Mouse (Mus musculus): ENCODE measurements around the gene Gm10031. TPM values are rescaled to one million over a fixed set of nuclear protein-coding genes. Genes with fewer than 3 reads are reported as not detected.
"Not testable (repeated sequence)": the region's sequence is repeated elsewhere in the genome, so short reads cannot be mapped to it uniquely, and the experiment has no call there.

Gene Gm10031
- 1 to 10 TPM in 2 of 3 experiments, under 1 TPM in 1; 0.90 to 8.2 (median 7.2) TPM for polyA plus RNA-seq (2017; shearing (Covaris generic))

DNA sequence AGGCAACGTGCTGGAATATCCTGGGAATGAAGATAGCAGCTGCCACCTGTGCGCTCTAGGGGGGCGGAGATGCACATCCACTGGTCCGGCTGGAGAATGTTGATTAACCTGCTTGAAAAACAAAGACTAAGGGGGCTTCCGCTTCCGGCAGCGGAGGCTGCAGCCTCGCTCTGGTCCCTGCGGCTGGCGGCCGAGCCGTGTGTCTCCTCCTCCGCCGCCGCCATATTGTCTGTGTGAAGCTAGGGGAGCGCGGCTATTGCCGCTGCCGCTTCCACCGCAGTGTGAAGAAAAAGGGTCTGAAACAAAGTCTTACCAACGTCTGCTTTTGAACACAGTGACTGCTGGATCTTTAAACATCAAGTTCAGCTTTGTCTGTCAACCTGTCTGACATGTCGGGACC lies at the start of gene Gm10031:
Gene Gm10031 (plus strand): TSS at position 171 of the 400 bp plus-strand sequence.
- ATAC-seq = peak; percentile 52

DNA sequence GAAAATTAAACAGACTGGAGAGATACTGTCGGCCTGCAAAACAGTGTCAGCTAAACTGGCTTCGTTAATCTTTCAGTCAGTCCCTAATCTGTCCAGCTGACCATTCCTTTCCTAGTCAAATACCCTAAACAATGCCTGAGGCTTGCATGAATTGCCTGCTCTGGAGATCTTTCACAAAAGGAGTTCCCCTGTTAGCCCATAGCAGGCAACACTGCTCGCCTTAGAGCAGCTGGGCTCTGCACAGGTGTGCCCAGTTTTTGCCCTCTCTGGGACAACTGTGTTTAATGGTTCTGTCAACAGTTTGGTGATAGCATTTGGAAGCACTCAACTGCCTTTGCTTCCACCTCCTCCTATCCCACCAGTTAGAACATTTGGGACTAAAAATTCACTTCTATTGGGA lies 49.0 kb upstream of the Gm10031 start:
- ATAC-seq = no peak

DNA sequence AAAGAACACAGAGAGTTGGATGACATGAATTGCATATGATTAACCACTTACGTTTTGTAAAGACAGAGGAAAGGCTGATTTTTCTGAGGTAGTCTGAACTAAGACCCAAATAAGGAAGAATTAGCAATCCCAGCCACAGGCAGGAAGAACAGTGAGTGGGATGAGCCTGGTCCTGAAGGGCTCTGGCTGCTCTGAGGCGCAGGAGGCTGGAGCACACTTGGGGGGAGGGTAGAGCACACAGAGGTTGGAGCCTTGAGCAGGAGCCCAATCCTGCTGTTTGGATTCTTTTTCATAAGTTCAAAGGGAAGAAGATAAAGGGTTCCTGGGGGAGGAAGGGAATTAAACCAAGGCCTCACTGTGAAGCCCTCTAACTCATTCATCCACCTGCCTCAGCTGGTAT lies 47.8 kb upstream of the Gm10031 start:
- ATAC-seq = no peak

DNA sequence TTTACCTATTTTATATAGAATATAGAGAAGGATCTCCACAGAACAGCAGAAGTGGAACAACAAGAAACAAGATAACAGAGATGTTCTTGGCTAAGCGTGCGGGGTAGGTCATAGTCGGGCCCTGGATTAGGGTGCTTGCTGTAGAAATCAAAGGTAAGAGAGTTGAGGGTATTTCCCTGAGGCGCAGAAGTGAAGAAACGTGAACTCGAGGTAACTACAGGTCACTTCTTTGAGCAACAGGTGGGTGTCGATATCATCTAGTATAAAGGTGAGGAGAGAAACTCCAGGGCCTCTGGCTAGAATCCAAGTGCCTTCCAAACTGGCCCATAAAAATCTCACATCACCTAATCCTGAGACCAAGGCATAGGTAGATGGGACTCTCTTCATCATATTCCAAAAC lies 47.3 kb upstream of the Gm10031 start:
- no peak for ATAC-seq

DNA sequence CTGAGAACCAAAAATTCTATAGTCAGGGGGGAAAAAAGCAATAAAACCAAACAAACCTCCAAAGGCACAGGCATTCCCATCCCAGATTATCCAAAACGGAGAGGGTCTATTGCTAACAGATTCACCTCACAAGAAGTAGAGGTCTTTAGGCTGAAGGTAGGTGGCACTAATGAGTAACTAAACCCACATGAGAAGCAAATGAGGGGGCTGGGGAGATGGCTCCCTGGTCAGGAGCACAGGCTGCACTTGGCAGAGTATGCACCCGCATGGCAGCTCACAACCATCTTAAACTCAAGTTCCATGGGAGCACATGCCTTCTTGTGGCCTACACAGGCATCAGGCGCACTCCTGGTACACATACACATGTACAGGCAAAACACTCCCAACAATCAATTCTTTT lies 42.0 kb upstream of the Gm10031 start:
- ATAC-seq = no peak

DNA sequence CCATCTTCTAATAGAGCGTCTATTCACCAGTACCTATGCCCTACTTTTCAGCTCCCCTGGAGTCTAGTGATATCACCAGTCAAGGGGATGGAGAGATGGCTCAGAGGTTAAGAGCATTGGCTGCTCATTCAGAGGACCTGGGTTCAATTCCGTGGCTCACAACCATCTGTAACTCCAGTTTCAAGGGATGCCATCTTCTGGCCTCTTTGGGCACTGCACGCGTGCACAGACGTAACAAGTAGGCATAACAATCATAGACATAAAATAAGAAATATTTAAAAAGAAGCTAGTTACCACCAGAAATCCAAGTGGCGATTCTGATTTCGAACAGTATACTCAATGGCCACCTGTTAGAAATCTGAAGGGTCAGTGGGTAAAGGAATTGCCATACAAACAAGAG lies 36.3 kb upstream of the Gm10031 start:
- ATAC-seq = no peak

DNA sequence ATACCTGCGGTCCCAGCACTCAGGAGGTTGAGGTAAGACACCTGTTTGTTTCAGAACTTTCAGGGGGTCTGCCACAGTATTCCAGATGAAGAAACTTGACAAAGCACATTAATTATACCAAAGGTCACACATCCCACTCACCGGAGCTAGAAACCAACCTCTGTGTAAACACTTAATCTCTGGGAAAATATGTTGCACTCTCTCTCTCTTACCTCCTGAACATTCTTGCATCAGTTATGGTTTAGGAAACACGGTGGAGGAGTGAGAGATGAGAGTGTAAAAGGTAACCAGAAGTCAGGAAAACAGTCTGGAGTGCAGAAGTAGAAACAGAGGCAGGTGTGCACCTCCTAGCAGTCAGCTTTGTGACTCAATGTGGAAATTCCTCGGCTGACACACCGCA lies 35.8 kb upstream of the Gm10031 start:
- ATAC-seq = no peak

DNA sequence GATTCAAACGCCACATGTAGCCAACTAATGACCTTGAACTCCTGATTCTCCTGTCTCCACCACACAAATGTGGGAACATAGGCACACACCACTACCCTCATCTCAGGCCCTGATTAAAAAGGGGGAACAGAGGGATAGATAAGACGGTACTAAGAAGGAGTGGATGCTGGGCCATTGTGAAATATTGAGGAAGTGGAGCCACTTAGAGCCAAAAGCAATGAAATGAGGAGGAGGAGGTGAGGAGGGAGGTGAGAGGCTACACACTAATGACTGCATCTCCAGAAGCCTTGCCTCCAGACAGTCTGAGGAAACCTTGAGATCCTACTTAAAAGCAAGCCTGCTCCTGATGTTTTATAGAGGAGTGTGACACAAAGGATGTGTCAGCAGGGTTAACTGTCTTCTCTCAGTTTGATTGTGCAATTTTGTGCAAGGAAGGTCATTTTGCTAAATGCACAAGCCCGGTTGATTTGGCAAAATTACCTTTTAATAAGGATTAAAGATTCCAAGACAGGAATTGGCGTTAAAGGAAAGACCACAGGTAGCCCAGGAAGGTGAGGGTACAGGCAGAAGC lies 32.5 kb upstream of the Gm10031 start:
- ATAC-seq = no peak

DNA sequence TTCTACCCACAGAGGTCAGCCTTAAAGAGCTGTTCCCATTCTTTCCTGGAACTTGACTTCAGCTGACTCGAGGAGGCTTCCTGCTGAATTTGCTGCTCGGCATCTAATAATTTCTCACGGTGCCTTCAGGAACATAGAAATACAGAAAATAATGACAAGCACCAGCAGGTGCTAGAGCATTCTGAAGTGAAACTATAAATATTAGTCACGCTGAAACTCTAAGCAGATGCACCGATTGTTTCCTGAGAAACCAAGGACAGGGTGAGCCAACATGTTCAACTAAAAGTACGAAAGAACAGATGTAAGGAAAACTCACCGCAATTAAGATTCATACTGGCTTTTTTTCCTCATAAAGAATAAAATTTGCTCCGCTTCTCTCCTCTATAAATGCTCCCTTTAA lies 28.8 kb upstream of the Gm10031 start:
- ATAC-seq = no peak

DNA sequence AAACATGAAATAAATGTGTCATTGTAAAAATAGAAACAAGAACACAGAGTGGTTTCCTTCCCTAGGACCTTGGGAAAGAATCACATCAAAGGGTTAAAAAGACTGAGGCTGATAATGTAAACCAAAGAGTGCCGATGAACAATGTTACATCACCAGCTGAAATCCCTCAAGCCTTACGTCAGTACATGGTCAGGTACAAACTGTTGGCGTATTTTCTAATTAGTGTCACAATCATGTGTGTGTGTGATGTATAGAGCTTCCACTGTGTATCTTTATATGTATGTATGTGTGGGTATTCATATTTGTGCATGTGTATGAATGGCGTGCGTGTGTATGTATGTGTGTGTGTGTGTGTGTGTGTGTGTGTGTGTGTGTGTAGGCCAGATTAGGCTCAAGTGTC lies 26.9 kb upstream of the Gm10031 start:
- no peak for ATAC-seq

DNA sequence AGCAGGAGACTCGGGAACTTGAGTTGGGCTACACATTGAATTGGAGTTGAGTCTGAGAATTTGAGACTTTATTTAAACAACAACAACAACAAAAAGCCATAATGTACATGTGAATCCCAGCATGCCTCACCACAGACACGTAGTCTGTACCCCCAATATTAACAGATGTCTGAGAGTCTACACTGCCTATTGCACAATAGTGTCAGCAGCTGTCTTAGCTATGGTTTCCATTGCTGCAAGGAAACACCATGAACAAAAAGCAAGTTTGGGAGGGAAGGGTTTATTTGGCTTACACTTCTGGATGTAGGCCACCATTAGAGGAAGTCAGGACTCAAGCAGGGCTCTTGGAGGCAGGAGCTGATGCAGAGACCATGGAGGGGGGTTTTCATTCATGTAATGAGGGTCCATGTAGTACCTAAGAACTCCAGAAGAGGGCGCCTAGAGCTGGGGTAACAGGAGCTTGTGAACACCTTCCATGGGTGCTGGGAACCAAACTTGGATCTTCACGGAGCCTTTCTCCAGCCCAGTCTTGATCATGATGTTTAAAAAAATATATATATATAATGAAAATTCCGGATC lies 18.8 kb upstream of the Gm10031 start:
- no peak for ATAC-seq

DNA sequence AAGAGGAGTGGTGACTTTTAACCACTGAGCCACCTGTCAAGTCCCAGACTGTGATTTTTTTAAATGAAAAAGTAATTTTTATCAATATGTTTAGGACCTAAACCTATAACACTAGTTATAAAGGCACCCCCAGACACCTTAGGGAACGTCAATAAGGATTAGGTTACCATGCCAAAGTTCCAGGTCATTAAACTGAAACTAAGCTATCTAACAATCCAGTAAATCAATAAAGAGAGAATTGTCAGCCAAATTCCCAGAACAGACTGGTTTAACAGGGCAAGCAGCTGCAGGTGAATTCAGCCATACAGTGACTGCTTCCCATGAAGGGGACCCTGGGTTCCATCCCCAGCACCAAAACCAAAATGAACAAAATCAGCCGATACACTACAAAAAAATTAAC lies 17.9 kb upstream of the Gm10031 start:
- ATAC-seq = no peak

DNA sequence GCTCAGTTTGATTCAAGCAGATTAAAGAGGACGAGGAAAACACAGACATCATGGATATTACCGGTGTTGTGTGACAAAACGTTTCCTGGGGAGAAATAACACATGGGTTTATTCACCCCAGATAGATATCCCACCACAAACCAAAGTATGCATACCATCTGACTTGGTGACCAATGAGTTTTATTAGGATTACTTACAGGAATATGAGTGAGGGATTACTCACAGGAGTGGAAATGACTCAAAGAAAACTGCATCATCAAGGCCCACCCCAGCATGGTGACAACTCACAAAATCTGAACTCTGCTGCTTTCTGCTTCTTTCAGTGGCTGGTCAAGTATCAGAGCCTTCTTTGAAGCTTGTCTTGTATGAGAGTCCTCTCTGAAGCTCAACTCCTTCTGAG lies 16.1 kb upstream of the Gm10031 start:
- ATAC-seq = no peak

DNA sequence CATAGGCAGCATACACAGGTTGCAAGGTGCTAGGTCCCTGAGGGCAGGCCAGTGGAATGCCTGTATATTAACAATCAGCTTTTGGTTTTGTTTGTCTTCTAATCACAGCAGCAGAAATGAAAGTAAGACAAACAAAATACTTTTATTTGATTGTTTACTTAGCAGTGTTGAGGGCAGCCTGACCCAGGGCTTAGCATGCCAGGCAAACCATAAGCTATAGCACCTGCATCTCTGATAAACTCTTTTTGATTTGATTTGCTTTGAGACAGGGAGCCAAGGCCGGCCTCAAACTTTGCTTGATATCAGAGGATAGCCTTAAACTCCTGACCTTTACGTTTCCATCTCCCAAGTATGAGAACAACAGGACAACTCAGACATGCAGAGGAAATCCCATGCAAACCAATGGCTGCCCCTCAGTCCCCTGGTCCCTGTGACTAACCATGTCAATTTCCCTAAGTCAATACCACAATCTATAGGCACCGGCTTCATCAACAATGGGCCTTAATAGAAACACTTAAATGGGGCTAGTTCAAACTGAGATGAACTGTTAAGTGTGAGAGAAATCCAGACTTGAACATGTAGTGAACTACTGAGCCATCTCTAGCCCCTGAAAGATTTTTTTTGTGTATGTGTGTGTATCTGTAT lies 3.6 kb upstream of the Gm10031 start:
- no peak for ATAC-seq

DNA sequence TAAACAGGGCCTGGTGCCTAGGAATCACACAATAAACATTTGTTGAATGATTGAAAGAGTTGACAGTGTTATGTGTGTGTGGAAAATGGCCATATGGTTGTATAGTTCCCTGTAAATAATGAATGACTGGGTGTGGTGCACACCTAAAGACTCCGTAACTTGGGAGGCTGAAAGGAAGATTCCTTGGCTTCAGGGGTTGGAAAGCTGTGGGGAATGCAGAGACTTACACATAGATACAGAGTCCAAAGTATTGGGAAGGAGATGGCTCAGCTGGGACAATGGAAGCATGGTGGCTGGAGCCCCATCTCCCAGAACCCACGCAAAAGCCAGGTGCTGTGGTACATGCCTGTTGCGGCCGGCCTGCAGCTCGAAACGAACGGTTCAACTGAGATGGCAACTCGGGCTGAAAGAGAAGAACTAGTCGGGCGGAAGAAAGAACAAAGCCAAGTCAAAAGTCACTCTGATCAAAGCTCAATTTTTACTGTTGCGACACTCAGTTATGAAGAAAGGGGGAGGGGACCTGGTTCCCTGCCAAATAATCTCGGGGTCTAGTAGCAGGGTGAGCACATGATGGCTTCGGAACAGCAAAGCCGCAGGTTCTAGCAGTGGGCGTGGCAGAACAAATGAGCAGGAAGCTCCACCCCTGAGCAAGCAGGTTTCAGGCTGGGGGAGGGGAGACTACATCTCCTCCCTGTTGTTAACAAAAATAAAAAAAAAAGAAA lies 1.9 kb upstream of the Gm10031 start:
- peak; percentile 89 for ATAC-seq

DNA sequence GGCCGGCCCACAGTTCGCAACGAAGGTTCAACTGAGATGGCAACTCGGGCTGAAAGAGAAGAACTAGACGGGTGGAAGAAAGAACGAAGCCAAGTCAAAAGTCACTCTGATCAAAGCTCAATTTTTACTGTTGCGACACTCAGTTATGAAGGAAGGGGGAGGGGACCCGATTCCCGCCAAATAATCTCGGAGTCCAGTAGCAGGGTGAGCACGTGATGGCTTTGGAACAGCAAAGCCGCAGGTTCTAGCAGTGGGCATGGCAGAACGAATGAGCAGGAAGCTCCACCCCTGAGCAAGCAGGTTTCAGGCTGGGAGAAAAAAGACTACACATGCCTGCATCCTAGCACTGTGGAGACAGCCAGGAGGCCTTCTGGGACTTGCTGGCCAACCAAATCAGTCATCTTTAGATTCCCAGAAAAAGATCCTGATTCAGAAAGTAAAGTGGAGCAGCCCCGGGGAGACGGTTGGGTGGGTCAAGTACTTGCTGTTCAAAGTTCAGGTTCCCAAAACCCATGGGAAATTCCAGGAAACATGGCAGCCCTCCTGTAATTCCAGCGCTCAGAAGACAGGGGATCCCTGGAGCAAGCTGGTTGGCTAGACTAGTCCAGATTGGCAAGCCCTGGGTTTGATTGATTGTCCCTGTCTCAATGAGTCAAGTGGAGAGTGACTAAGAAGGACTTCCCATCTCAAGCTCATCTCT lies 8.8 kb downstream of the Gm10031 start:
- not testable (repeated sequence) for ATAC-seq

DNA sequence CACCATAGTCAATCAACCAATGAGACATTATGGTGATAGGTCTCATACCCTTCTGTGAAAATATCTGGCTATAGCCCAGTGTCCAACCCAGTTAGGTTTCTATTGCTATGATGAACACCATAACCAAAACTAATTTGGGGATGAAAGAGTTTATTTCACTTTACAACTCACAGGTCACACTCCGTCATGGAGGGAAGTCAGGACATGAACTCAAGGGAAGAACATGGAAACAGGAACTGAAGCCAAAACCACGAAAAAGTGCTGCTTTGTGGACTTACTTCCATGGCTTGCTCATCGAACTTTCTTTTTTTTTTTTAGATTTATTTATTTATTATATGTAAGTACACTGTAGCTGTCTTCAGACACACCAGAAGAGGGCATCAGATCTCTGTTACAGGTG lies 9.7 kb downstream of the Gm10031 start:
- ATAC-seq = no peak

DNA sequence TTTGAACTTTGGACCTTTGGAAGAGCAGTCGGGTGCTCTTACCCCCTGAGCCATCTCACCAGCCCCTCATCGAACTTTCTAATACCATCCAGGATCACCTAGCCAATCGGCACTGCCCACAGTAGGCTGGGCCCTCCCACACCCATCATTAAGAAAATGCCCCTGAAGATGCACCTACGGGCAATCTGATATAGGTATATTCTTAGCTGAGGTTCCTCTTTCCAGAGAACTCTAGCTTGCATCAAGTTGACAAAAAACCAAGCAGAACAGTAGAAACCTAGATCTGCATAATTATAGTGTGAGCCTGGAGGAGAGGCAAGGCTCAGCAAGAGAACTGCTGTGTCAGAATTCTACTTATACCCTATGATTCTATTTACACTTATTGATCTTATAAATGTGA lies 10.1 kb downstream of the Gm10031 start:
- no peak for ATAC-seq

DNA sequence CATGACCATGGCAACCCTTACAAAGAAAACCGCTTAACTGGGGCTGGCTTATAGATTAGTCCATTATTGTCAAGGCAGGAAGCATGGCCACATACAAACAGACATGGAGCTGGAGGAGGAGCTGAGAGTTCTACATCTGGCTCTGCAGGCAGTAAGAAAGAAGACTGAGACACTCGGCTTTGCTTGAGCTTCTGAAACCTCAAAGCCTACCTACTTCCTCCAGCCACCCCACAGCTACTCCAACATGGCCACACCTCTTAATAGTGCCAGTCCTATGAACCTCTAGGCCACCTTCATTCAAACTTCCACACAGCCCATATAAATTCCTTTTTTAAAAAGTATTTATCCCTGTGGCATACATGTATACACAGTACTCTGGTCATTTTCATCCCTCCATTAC lies 13.2 kb downstream of the Gm10031 start:
- ATAC-seq = peak; percentile 38

DNA sequence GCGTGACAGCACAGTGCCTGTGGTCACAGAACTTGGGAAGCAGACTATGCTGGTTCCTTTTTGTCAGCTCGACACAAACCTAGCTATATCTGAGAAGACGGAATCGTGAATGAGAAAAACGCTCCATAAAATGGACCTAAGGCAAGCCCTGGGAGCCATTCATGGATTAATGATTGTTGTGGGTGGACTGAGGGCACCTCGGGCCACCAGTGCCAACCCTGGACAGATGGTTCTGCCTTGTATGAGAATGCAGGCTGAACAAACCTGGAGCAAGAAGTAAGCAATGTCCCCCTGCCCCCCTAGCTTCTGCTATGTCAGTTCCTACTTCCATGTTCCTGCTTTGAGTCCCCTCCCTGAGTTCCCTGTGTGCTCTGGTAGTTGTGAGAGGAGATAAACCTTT lies 13.9 kb downstream of the Gm10031 start:
- ATAC-seq = no peak

DNA sequence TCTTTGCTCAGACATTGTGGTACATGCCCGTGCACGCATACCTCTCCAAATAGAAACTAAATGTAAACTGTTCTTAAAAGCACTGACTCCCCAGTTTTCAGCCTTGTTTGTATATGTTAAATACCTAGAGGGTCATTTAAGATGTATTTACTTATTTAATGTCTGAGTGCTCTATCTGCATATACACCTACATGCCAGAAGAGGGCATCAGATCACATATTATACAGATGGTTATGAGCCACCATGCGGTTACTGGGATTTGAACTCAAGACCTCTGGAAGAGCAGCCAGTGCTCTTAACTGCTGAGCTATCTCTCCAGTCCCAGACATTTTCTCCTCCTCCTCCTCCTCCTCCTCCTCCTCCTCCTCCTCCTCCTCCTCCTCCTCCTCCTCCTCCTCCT lies 14.6 kb downstream of the Gm10031 start:
- ATAC-seq = no peak

DNA sequence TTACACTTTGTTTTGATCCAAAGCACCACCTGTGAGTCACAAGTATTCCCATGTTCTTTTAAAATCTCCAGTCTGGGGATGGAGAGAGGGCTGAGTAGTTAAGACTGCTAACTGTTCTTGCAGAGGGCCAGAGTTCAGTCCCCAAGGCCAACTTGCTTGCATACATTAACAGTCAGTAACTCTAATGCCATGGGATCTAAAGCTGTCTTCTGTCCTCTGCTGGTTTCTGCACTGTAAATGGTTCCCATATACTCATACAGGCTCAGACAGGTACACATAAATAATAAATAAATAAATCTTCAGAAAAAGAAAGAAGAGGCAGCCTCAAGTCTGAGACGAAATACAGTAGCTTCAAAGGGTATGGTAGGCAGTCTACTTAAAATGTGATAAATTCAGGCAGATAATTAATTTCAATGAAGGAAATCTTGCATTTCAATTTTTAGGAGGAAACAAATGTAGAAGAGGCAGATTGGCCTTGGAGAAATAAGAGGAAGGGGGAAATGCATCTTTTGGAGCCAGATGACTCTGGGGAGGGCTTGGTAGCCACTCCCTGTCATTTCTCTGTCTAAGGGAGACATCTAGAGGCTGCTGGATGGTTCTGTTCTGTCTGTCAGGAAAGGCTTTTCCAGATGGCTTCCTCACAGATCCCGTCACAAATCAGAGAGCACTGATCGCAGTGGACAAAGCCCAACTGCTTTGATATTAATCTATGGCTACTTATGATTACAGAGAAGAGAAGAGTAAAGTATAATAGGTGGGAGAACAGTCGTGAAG lies 16.2 kb downstream of the Gm10031 start:
- ATAC-seq = no peak
